Mouse (Mus musculus): ENCODE measurements around the gene Hpse2. TPM values are rescaled to one million over a fixed set of nuclear protein-coding genes. Genes with fewer than 3 reads are reported as not detected.
"Not testable (repeated sequence)": the region's sequence is repeated elsewhere in the genome, so short reads cannot be mapped to it uniquely, and the experiment has no call there.

Gene Hpse2
- polyA plus RNA-seq, 1 experiment: not detected

- Histone ChIP-seq H3K4me3 (ENCODE audit: extremely low read depth, insufficient read depth, insufficient read length) (no peak overlapping the region), H3K27ac (ENCODE audit: insufficient read depth, low read length) (no peak overlapping the region), H3K4me1 (ENCODE audit: control insufficient read depth, insufficient read depth, insufficient read length) (no peaks in the 10 kb centered on the region), H3K27me3 (ENCODE audit: control insufficient read depth, insufficient read depth, low read length) (no peaks in the 10 kb centered on the region), H3K36me3 (ENCODE audit: control insufficient read depth, insufficient read depth, low read length) (no peaks in the 10 kb centered on the region)
- TF ChIP-seq CTCF (IDR thresholded peaks at IDR 0.05; ENCODE audit: extremely low read depth, insufficient read depth, insufficient read length, insufficient replicate concordance) (no peak), POLR2A (IDR thresholded peaks at IDR 0.05; ENCODE audit: low read depth, low read length) (no peak)
- no peak for DNase-seq (ENCODE audit: low read depth in 1 of 2, low spot score in 2 of 2)
- WGBS: 76% methylated on average over 2 of the region's 2 CpGs
Observed at GRCm38 (mm10) chr19:42797866-42798265, 590.3 kb downstream of the Hpse2 start.

- H3K4me3 ChIP-seq (ENCODE audit: extremely low read depth, insufficient read depth, insufficient read length): no peak overlapping the region
- TF ChIP-seq POLR2A (IDR thresholded peaks at IDR 0.05; ENCODE audit: low read depth, low read length): no peak
- TF ChIP-seq CTCF (IDR thresholded peaks at IDR 0.05; ENCODE audit: extremely low read depth, insufficient read depth, insufficient read length, insufficient replicate concordance): no peak
- H3K27ac ChIP-seq (ENCODE audit: insufficient read depth, low read length): no peak overlapping the region
- no peaks in the 10 kb centered on the region for H3K27me3 ChIP-seq (ENCODE audit: control insufficient read depth, insufficient read depth, low read length)
- no peaks in the 10 kb centered on the region for H3K4me1 ChIP-seq (ENCODE audit: control insufficient read depth, insufficient read depth, insufficient read length)
- 54% methylated on average over 9 of the region's 9 CpGs for WGBS
- no peak for DNase-seq (ENCODE audit: low read depth in 1 of 2, low spot score in 2 of 2)
- no peaks in the 10 kb centered on the region for H3K36me3 ChIP-seq (ENCODE audit: control insufficient read depth, insufficient read depth, low read length)
Observed at GRCm38 (mm10) chr19:42795801-42796200, 592.4 kb downstream of the Hpse2 start.

GRCm38 (mm10) chr19:42794914-42795613 is 593.1 kb downstream of the Hpse2 start:
- Histone ChIP-seq H3K4me3 (ENCODE audit: extremely low read depth, insufficient read depth, insufficient read length) (no peak overlapping the region), H3K4me1 (ENCODE audit: control insufficient read depth, insufficient read depth, insufficient read length) (no peaks in the 10 kb centered on the region), H3K36me3 (ENCODE audit: control insufficient read depth, insufficient read depth, low read length) (no peaks in the 10 kb centered on the region), H3K27me3 (ENCODE audit: control insufficient read depth, insufficient read depth, low read length) (no peaks in the 10 kb centered on the region), H3K27ac (ENCODE audit: insufficient read depth, low read length) (no peak overlapping the region)
- TF ChIP-seq POLR2A (IDR thresholded peaks at IDR 0.05; ENCODE audit: low read depth, low read length) (no peak), CTCF (IDR thresholded peaks at IDR 0.05; ENCODE audit: extremely low read depth, insufficient read depth, insufficient read length, insufficient replicate concordance) (peak; percentile 85; the same call in 1 of the 2 replicates)
- DNase-seq (ENCODE audit: low read depth in 1 of 2, low spot score in 2 of 2): peak; percentile 53 to 68
- WGBS: 3% methylated on average over 31 of the region's 31 CpGs

GRCm38 (mm10) chr19:42788311-42788710 is 599.8 kb downstream of the Hpse2 start:
- Histone ChIP-seq H3K4me1 (ENCODE audit: control insufficient read depth, insufficient read depth, insufficient read length) (no peaks in the 10 kb centered on the region), H3K27me3 (ENCODE audit: control insufficient read depth, insufficient read depth, low read length) (no peaks in the 10 kb centered on the region), H3K4me3 (ENCODE audit: extremely low read depth, insufficient read depth, insufficient read length) (no peak overlapping the region), H3K27ac (ENCODE audit: insufficient read depth, low read length) (no peak overlapping the region), H3K36me3 (ENCODE audit: control insufficient read depth, insufficient read depth, low read length) (no peaks in the 10 kb centered on the region)
- 48% methylated on average over 5 of the region's 5 CpGs for WGBS
- no peak for DNase-seq (ENCODE audit: low read depth in 1 of 2, low spot score in 2 of 2)
- no peak for TF ChIP-seq CTCF (IDR thresholded peaks at IDR 0.05; ENCODE audit: extremely low read depth, insufficient read depth, insufficient read length, insufficient replicate concordance)
- no peak for TF ChIP-seq POLR2A (IDR thresholded peaks at IDR 0.05; ENCODE audit: low read depth, low read length)

GRCm38 (mm10) chr19:42785562-42786220 is 602.5 kb downstream of the Hpse2 start:
- 79% methylated on average over 8 of the region's 8 CpGs for WGBS
- H3K27me3 ChIP-seq (ENCODE audit: control insufficient read depth, insufficient read depth, low read length): no peaks in the 10 kb centered on the region
- no peaks in the 10 kb centered on the region for H3K36me3 ChIP-seq (ENCODE audit: control insufficient read depth, insufficient read depth, low read length)
- TF ChIP-seq POLR2A (IDR thresholded peaks at IDR 0.05; ENCODE audit: low read depth, low read length): no peak
- no peak for TF ChIP-seq CTCF (IDR thresholded peaks at IDR 0.05; ENCODE audit: extremely low read depth, insufficient read depth, insufficient read length, insufficient replicate concordance)
- DNase-seq (ENCODE audit: low read depth in 1 of 2, low spot score in 2 of 2): no peak
- H3K4me1 ChIP-seq (ENCODE audit: control insufficient read depth, insufficient read depth, insufficient read length): no peaks in the 10 kb centered on the region
- H3K4me3 ChIP-seq (ENCODE audit: extremely low read depth, insufficient read depth, insufficient read length): no peak overlapping the region
- no peak overlapping the region for H3K27ac ChIP-seq (ENCODE audit: insufficient read depth, low read length)

GRCm38 (mm10) chr19:42785129-42785528 is 603.0 kb downstream of the Hpse2 start:
- Histone ChIP-seq H3K27me3 (ENCODE audit: control insufficient read depth, insufficient read depth, low read length) (no peaks in the 10 kb centered on the region), H3K27ac (ENCODE audit: insufficient read depth, low read length) (no peak overlapping the region), H3K4me3 (ENCODE audit: extremely low read depth, insufficient read depth, insufficient read length) (no peak overlapping the region), H3K36me3 (ENCODE audit: control insufficient read depth, insufficient read depth, low read length) (no peaks in the 10 kb centered on the region), H3K4me1 (ENCODE audit: control insufficient read depth, insufficient read depth, insufficient read length) (no peaks in the 10 kb centered on the region; the same call in 1 of the 2 replicates)
- DNase-seq (ENCODE audit: low read depth in 1 of 2, low spot score in 2 of 2): no peak
- WGBS: 52% methylated on average over 2 of the region's 2 CpGs
- TF ChIP-seq CTCF (IDR thresholded peaks at IDR 0.05; ENCODE audit: extremely low read depth, insufficient read depth, insufficient read length, insufficient replicate concordance): no peak
- TF ChIP-seq POLR2A (IDR thresholded peaks at IDR 0.05; ENCODE audit: low read depth, low read length): no peak

GRCm38 (mm10) chr19:42780156-42780538 is 608.0 kb downstream of the Hpse2 start:
- WGBS: 29% methylated on average over 7 of the region's 7 CpGs
- DNase-seq (ENCODE audit: low read depth in 1 of 2, low spot score in 2 of 2); H3K27me3 ChIP-seq (ENCODE audit: control insufficient read depth, insufficient read depth, low read length); H3K4me1 ChIP-seq (ENCODE audit: control insufficient read depth, insufficient read depth, insufficient read length); H3K36me3 ChIP-seq (ENCODE audit: control insufficient read depth, insufficient read depth, low read length): not testable (repeated sequence)
- Histone ChIP-seq H3K27ac (ENCODE audit: insufficient read depth, low read length) (peak overlapping the region; percentile 86), H3K4me3 (ENCODE audit: extremely low read depth, insufficient read depth, insufficient read length) (peak overlapping the region; percentile 82)
